Mouse (Mus musculus): ENCODE results near the gene Lyve1. TPM values are rescaled to one million over a fixed set of nuclear protein-coding genes. Genes with fewer than 3 reads are reported as not detected.
A peak's percentile ranks its signal among the peaks of the same experiment; 100 is the strongest.

Gene Lyve1
- polyA plus RNA-seq, 1 experiment from 2014 or later = 3.5 TPM

DNA sequence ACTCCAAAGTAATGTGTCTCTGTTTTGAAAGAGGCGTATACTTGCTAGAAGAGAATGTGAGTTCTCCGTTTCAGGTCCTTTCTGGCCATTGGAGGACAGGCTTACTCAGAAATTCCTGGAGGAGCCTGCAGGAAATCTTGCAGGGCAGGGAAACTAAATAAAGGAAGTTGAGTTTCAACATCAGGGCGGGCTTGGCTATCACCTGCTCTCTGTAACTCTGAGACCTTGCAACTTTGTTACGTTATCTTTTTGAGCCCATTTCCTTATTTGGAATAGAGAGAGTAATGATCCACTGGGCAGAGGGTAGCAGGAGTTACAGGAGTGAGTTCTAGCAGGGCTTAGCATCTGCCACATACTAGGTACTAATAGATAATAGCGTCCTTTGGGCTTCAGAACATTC is 2.9 kb downstream of the Lyve1 start:
- ATAC-seq (ENCODE audit: low FRiP score, low TSS enrichment) = peak; percentile 39; the same call in 1 of the 2 replicates
- Histone ChIP-seq H3K4me3 (ENCODE audit: low read length) (no peak overlapping the region), H3K9me3 (ENCODE audit: control insufficient read depth, low read length) (no peaks in the 10 kb centered on the region), H3K27ac (ENCODE audit: low read depth, low read length) (peak overlapping the region; percentile 18; the same call in 1 of the 2 replicates), H3K9ac (ENCODE audit: low read depth, low read length) (no peak overlapping the region), H3K27me3 (ENCODE audit: control insufficient read depth, insufficient read depth, low read length) (no peaks in the 10 kb centered on the region), H3K4me1 (ENCODE audit: control insufficient read depth, insufficient read depth, low read length) (peaks cover 16% of the 10 kb centered on the region; the same call in 1 of the 2 replicates), H3K36me3 (ENCODE audit: control insufficient read depth, insufficient read depth, low read length) (no peaks in the 10 kb centered on the region), H3K4me2 (replicated peaks; ENCODE audit: low read depth, low read length) (no peak overlapping the region)
- WGBS = 39% methylated on average over 5 of the region's 5 CpGs

DNA sequence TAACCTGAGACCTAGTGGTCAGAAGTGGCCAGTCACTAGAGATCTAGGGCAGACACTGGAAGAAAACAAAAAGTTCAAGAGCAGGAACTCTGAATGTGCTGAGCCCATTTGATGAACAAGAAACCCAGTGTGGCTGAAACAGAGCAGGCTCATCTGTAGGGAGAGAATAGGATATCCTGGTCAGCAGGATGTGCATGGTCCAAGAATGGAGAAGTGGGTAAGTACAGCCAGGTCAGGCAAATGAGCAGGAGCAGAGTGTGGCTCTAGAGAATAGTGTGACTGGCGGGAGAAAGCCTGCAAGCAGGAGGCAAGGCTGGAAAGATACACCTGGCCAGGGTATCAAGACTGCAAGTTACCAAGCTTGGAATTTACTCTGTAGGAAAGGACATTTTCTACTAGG is 7.4 kb downstream of the Lyve1 start:
- WGBS = 69% methylated on average over 1 of the region's 1 CpGs
- Histone ChIP-seq H3K9me3 (ENCODE audit: control insufficient read depth, low read length) (no peaks in the 10 kb centered on the region), H3K9ac (ENCODE audit: low read depth, low read length) (no peak overlapping the region), H3K4me3 (ENCODE audit: low read length) (no peak overlapping the region), H3K27me3 (ENCODE audit: control insufficient read depth, insufficient read depth, low read length) (no peaks in the 10 kb centered on the region), H3K4me1 (ENCODE audit: control insufficient read depth, insufficient read depth, low read length) (peaks cover 28% of the 10 kb centered on the region), H3K27ac (ENCODE audit: low read depth, low read length) (no peak overlapping the region), H3K4me2 (replicated peaks; ENCODE audit: low read depth, low read length) (no peak overlapping the region), H3K36me3 (ENCODE audit: control insufficient read depth, insufficient read depth, low read length) (no peaks in the 10 kb centered on the region)
- ATAC-seq (ENCODE audit: low FRiP score, low TSS enrichment) = no peak

DNA sequence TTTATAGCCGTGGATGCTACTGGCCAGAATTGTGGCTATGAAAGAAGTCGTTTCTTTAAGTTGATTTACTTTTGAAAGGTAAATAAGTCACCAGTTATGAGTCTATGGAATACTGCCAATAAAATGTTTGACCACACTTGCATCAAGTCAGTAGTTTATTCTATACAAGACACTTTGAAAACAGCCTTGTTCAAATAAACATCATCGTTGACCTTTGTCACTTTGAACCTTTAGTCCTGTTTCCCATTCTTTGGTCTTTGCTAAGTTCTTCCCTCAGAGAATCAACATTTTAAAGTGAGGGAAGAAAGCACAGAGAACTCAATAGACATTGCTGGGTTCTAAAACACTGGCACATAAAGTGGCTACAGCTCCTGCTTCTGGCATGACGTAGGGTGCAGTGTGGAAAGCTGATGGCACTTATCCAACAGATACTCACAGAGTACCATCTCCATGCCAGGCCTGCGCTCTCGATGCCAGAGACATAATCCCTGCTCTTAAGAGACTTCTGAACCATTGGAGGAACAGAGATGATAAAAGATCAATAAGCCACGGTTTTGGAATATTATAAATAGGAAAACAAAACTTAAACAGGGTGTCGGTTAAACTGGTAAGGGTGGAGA is 8.0 kb downstream of the Lyve1 start:
- H3K27ac ChIP-seq (ENCODE audit: low read depth, low read length) = no peak overlapping the region
- peak; percentile 34; the same call in 1 of the 2 replicates for ATAC-seq (ENCODE audit: low FRiP score, low TSS enrichment)
- WGBS = 71% methylated on average over 8 of the region's 8 CpGs

DNA sequence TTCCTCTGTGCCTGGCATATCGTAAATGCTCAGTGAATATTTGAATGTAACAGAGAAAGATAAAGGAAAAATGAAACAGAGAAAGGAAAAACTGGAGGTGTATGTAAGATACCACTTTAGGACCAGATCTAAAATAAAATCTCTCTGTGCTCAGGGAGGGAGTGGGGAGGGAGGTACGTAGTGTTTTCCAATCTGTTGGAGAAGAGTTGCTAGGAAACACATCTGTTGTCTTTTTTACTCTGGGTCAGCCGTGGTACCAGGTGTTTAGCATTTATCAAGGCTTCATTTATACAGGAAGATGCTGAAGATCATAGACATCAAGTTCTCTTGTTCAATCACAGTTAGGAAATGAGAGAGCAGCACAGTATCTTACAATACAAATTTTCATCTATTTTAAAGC is 8.5 kb downstream of the Lyve1 start:
- no peak overlapping the region for H3K4me2 ChIP-seq (replicated peaks; ENCODE audit: low read depth, low read length)
- H3K9me3 ChIP-seq (ENCODE audit: control insufficient read depth, low read length) = no peaks in the 10 kb centered on the region
- H3K4me3 ChIP-seq (ENCODE audit: low read length) = no peak overlapping the region
- H3K27ac ChIP-seq (ENCODE audit: low read depth, low read length) = no peak overlapping the region
- H3K36me3 ChIP-seq (ENCODE audit: control insufficient read depth, insufficient read depth, low read length) = no peaks in the 10 kb centered on the region
- no peaks in the 10 kb centered on the region for H3K27me3 ChIP-seq (ENCODE audit: control insufficient read depth, insufficient read depth, low read length)
- no peak overlapping the region for H3K9ac ChIP-seq (ENCODE audit: low read depth, low read length)
- WGBS = 45% methylated on average over 3 of the region's 3 CpGs
- H3K4me1 ChIP-seq (ENCODE audit: control insufficient read depth, insufficient read depth, low read length) = peaks cover 28% of the 10 kb centered on the region
- no peak for ATAC-seq (ENCODE audit: low FRiP score, low TSS enrichment)

More for the DNA sequence above, 8.0 kb downstream of the Lyve1 start:
- H3K4me1 ChIP-seq (ENCODE audit: control insufficient read depth, insufficient read depth, low read length) = peaks cover 28% of the 10 kb centered on the region
- no peak overlapping the region for H3K4me3 ChIP-seq (ENCODE audit: low read length)
- no peaks in the 10 kb centered on the region for H3K36me3 ChIP-seq (ENCODE audit: control insufficient read depth, insufficient read depth, low read length)
- H3K4me2 ChIP-seq (replicated peaks; ENCODE audit: low read depth, low read length) = no peak overlapping the region
- no peaks in the 10 kb centered on the region for H3K27me3 ChIP-seq (ENCODE audit: control insufficient read depth, insufficient read depth, low read length)
- no peak overlapping the region for H3K9ac ChIP-seq (ENCODE audit: low read depth, low read length)
- no peaks in the 10 kb centered on the region for H3K9me3 ChIP-seq (ENCODE audit: control insufficient read depth, low read length)

DNA sequence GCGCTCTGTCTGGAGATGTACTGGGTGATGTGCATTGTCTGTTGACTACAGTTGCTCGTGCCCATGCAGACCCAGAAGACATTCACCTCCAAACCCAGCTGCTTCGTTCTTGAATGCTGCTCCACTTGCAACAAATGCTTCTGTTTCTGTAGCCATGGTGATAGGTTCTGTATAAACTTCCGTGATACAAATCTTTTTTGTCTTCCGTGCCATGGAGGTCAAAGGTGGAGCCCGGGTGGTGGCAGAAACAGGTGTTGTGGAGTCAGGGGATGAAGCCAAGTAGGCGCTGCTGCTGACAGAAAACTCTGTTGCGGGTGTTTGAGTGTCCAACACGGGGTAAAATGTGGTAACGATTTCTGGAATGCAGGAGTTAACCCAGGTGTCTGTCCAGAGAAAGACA is 9.4 kb downstream of the Lyve1 start:
- H3K4me2 ChIP-seq (replicated peaks; ENCODE audit: low read depth, low read length) = no peak overlapping the region

DNA sequence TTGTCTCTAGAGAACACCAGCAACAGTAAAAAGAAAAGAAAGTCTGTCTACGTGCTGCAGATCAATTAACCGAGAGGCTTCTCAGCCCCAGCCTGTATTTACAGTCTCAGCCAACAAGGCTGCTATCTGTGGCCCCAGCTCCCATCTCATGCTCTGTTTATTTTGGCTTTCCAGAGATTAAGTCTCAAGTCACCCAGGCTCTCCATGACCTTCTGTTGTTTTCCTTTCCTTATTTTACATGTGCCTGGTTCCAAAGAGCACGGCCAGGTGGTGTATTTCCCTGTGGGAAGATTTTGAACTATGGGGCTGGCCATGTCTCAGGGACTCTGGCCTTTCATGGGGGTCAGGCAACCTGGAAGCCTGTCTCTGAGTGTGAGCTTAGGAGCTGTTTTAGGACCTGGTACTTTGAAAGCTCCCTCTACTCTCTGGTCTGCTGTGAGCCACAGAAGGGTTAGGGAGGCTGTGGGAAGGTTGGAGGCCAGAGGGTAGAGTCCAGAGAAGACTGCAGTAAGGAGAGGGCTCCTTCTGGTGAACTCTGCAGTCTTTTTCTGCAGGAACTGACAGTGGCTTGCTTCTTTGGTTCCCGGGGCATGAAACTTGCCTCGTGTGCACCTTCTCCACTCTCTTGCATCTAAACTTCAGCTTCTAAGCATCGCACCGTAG is 11.4 kb downstream of the Lyve1 start:
- peak overlapping the region; percentile 63 for H3K27ac ChIP-seq (ENCODE audit: low read depth, low read length)
- WGBS = 44% methylated on average over 7 of the region's 7 CpGs
- H3K4me1 ChIP-seq (ENCODE audit: control insufficient read depth, insufficient read depth, low read length) = peaks cover 28% of the 10 kb centered on the region
- no peak overlapping the region for H3K4me2 ChIP-seq (replicated peaks; ENCODE audit: low read depth, low read length)
- H3K36me3 ChIP-seq (ENCODE audit: control insufficient read depth, insufficient read depth, low read length) = no peaks in the 10 kb centered on the region
- H3K9ac ChIP-seq (ENCODE audit: low read depth, low read length) = no peak overlapping the region
- H3K4me3 ChIP-seq (ENCODE audit: low read length) = no peak overlapping the region
- H3K9me3 ChIP-seq (ENCODE audit: control insufficient read depth, low read length) = no peaks in the 10 kb centered on the region
- ATAC-seq (ENCODE audit: low FRiP score, low TSS enrichment) = peak; percentile 67; the same call in 1 of the 2 replicates
- no peaks in the 10 kb centered on the region for H3K27me3 ChIP-seq (ENCODE audit: control insufficient read depth, insufficient read depth, low read length)

More for the DNA sequence above, 9.4 kb downstream of the Lyve1 start:
- no peak overlapping the region for H3K27ac ChIP-seq (ENCODE audit: low read depth, low read length)
- no peaks in the 10 kb centered on the region for H3K27me3 ChIP-seq (ENCODE audit: control insufficient read depth, insufficient read depth, low read length)
- no peak overlapping the region for H3K9ac ChIP-seq (ENCODE audit: low read depth, low read length)
- ATAC-seq (ENCODE audit: low FRiP score, low TSS enrichment) = no peak
- H3K4me3 ChIP-seq (ENCODE audit: low read length) = no peak overlapping the region
- 56% methylated on average over 10 of the region's 10 CpGs for WGBS
- H3K9me3 ChIP-seq (ENCODE audit: control insufficient read depth, low read length) = no peaks in the 10 kb centered on the region
- H3K36me3 ChIP-seq (ENCODE audit: control insufficient read depth, insufficient read depth, low read length) = no peaks in the 10 kb centered on the region
- H3K4me1 ChIP-seq (ENCODE audit: control insufficient read depth, insufficient read depth, low read length) = peaks cover 28% of the 10 kb centered on the region

DNA sequence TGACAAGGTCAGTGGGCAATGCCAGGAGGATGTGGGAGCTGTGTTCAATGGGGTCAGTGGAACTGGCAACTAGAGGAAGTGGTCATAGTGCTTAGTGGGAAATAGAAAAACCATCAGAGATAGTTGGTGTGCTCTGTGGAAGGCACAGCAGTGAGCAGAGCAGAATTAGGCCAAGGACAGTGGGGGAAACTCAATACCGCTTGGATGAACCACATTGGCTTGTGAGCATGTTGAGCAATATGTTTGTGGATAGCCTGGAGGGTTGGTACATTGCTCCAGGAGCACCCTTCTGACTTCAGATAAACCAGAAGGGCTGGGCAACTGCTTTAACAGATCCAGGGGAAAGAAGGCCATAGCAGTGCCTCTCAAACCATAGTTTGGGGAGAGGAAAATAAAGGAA is 14.7 kb downstream of the Lyve1 start:
- H3K36me3 ChIP-seq (ENCODE audit: control insufficient read depth, insufficient read depth, low read length) = no peaks in the 10 kb centered on the region
- no peak overlapping the region for H3K9ac ChIP-seq (ENCODE audit: low read depth, low read length)
- H3K27ac ChIP-seq (ENCODE audit: low read depth, low read length) = no peak overlapping the region
- no peak for ATAC-seq (ENCODE audit: low FRiP score, low TSS enrichment)
- no peak overlapping the region for H3K4me2 ChIP-seq (replicated peaks; ENCODE audit: low read depth, low read length)
- WGBS = 96% methylated on average over 1 of the region's 1 CpGs
- peaks cover 12% of the 10 kb centered on the region for H3K4me1 ChIP-seq (ENCODE audit: control insufficient read depth, insufficient read depth, low read length)
- H3K9me3 ChIP-seq (ENCODE audit: control insufficient read depth, low read length) = peaks cover 2% of the 10 kb centered on the region; the same call in 1 of the 2 replicates
- no peak overlapping the region for H3K4me3 ChIP-seq (ENCODE audit: low read length)
- H3K27me3 ChIP-seq (ENCODE audit: control insufficient read depth, insufficient read depth, low read length) = no peaks in the 10 kb centered on the region

DNA sequence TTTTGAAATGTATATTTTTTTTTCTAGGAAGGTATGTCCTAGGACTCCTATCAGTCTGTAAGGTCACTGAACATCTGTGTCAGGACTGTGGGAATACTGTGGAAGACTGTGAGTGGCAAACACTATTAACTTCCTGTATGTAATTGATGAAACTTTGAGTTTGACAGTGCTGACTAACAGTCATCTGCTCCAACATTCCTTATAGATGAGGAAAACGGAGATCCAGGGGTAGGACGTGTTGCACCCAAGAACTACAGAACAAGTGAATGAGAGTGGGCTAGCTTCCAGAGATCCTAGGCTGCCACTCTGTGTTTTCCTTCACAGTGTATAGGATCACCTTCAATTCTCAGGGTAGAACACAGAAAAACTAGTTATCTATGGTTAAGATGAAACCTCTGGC is 15.7 kb downstream of the Lyve1 start:
- Histone ChIP-seq H3K36me3 (ENCODE audit: control insufficient read depth, insufficient read depth, low read length) (no peaks in the 10 kb centered on the region), H3K4me2 (replicated peaks; ENCODE audit: low read depth, low read length) (no peak overlapping the region), H3K4me1 (ENCODE audit: control insufficient read depth, insufficient read depth, low read length) (peaks cover 14% of the 10 kb centered on the region), H3K9ac (ENCODE audit: low read depth, low read length) (no peak overlapping the region), H3K27me3 (ENCODE audit: control insufficient read depth, insufficient read depth, low read length) (no peaks in the 10 kb centered on the region), H3K4me3 (ENCODE audit: low read length) (no peak overlapping the region), H3K27ac (ENCODE audit: low read depth, low read length) (no peak overlapping the region), H3K9me3 (ENCODE audit: control insufficient read depth, low read length) (peaks cover 2% of the 10 kb centered on the region; the same call in 1 of the 2 replicates)
- ATAC-seq (ENCODE audit: low FRiP score, low TSS enrichment) = no peak
- WGBS = 84% methylated on average over 2 of the region's 2 CpGs

Measured in kidney, embryonic 14.5 days (tissue).